Mouse (Mus musculus): Measurements from ENCODE around the gene Ccdc121.
"Not testable (repeated sequence)": the region's sequence is repeated elsewhere in the genome, so short reads cannot be mapped to it uniquely, and the experiment has no call there.

Gene Ccdc121

DNA sequence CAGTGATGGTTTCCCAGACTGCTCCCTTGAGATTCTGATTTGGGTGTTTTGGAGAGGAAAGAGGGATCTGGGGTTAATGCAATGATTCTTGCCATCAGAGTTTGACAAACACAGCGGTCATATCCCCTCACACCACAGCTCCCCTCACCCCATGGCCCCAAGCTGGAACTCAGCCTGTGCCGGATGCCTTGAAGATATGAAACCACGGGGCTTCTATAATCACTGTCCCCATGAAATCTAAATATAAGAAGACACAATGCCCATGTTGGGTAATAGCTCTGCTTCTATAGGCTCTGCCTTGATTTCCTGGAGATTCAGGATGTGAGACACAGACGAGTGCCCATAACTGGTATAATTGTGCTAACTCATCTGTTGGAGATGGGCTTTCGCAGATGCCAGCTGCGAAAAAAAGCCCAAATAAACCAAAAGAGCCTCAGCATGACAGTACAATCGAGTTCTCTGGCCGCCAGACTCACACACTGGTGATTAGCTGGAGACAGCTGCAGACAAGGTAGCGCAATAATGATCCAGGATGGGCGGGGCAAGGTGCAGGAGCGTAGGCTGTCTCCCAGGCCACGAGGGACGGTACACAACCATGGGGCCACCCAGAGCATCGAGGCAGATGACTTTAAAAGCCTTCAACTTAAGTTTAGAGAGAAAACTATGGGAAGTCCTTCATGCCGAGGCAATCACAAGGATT, 1.3 kb upstream of the Ccdc121 start:
- no peak for DNase-seq (ENCODE audit: extremely low read depth, low read depth, low spot score)

DNA sequence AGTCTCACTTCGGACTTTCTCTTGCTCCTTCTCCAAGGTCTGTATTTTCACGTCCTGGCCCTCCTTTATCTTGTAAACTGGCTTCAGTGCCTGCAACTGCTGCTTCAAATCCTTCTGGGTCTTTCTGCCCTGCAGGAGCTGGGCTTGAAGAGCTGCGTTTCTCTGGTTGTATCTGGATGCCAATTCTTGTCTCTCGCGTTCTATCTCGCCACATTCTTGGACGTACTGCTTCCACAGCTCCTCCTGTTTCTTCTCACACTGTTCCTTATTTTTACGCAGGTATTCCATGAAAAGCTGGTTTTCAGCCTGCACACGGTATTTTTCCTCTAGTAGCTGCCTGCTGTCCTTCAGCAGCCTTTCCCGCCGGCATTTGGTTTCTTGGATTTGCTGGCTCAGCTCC, 396 bp downstream of the Ccdc121 start:
- not testable (repeated sequence) for DNase-seq (ENCODE audit: extremely low read depth, low read depth, low spot score)

DNA sequence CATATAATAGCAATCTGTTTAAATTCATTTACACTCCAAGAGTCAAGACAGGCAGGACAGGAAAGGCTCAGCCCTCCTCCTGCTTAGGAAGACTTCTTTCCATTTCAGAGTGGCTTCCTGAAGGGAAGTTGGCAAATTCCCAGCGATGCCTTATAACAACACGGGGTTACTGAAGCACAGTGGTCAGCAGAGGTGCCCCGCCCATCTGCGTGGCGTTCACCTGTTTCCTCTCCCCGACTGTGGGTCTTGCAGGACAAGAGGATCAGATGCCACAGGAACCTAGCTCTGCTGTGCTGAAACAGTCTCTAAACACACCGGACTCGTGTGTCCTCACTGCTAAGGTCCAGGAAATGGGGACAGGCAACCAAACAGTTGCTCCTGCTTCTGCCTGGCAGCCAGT, 5.9 kb downstream of the Ccdc121 start:
- DNase-seq (ENCODE audit: extremely low read depth, low read depth, low spot score): no peak

DNA sequence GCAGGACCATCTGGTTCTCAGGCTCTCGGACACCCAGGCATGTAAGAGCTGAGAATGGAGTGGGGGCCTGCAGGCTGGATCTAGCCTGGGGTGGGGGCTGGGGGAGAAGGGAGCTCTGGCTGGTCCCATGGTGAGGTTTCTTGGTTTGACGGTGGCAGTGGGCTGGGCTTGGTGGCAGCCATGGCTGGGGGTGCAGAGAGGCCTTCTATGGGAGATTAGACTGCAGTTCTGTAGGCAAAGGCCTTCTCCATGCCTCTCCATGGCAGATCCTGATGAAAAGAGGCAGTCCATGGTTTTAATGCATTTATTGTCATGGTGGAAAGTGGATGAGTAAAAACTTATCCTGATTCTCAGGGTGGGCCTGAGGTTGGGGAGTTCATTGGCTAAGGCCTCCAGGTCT, 7.8 kb downstream of the Ccdc121 start:
- DNase-seq (ENCODE audit: extremely low read depth, low read depth, low spot score): no peak

DNA sequence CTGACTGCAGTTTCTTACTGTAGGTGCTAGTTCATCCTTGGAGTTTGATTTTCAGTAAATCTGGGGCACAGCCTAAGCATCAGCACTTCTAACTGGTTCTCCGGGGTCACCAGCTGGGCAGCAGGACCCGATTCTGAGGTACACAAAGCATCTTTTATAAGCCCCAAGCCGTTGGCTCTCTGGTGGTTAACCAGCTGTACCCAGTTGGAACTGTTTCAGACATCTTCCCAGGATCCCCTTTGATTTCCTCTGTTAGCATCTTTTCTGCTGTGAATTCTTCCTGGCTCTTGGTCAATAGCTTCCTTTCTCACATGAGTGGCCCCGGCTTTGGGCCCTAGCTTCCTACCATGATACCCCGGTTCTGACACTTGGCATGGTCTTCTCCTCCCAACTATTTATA, 26.6 kb downstream of the Ccdc121 start:
- DNase-seq (ENCODE audit: extremely low read depth, low read depth, low spot score): no peak

GRCm38 (mm10) chr1:181476557-181476956, 34.7 kb downstream of the Ccdc121 start:
- DNase-seq (ENCODE audit: extremely low read depth, low read depth, low spot score): no peak

- DNase-seq (ENCODE audit: extremely low read depth, low read depth, low spot score): no peak
Observed at GRCm38 (mm10) chr1:181476141-181476540, 35.1 kb downstream of the Ccdc121 start.

- DNase-seq (ENCODE audit: extremely low read depth, low read depth, low spot score): no peak
Observed at GRCm38 (mm10) chr1:181469415-181469814, 41.8 kb downstream of the Ccdc121 start.

DNA sequence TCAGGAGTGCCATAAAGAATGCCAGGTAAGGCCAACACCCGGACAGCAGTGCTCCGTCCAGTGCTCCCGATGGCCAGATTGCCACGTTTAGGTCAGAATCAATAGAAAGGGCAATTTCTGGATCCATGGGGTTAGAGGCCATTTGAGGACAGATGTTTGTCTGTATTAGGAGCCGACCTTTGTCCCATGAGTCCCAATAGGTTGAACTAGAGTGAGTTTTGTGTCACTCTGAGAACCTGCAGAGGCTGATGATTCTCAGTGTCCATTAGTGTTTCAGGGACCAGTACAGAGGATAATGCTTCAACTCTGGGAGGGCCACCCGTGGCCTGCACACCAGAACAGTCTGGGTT, 44.0 kb downstream of the Ccdc121 start:
- DNase-seq (ENCODE audit: extremely low read depth, low read depth, low spot score): no peak

DNA sequence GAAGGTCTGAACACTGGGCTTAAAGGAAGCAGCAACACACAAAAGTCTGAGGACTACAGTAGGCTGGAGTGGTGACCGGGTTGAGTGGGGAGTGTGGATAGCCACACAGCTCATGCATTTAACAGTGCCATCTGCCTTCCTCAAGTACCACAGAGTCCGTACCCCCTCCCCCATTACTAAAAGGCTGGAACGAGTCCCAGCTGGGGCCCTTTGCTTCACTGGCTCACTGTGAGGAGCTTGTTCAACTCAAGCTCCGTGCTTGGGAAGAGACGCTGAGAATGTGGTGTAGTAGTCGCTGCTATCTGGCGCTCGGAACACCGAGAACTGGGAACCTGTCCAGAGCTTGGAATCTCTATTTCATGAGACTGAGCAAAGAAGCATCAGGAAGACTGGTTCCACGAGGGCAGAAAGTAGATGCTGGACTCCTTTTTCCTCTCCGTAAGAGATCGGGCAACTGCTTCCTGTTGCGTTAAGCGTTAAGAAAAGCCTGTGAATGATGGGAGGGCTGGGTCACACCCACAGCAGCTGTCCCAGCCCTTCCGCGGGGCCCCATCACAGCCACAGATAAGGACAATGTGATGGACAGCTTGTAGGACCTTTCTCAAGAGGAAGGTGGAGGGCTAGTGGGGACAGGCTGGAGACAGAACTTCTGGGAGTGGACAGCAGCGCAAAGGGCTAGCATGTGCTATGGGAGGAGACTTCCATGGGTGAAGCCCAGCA, 44.5 kb downstream of the Ccdc121 start:
- no peak for DNase-seq (ENCODE audit: extremely low read depth, low read depth, low spot score)

- no peak for DNase-seq (ENCODE audit: extremely low read depth, low read depth, low spot score)
Observed at GRCm38 (mm10) chr1:181466040-181466439, 45.2 kb downstream of the Ccdc121 start.

- DNase-seq (ENCODE audit: extremely low read depth, low read depth, low spot score): no peak
Observed at GRCm38 (mm10) chr1:181465027-181465426, 46.2 kb downstream of the Ccdc121 start.

DNA sequence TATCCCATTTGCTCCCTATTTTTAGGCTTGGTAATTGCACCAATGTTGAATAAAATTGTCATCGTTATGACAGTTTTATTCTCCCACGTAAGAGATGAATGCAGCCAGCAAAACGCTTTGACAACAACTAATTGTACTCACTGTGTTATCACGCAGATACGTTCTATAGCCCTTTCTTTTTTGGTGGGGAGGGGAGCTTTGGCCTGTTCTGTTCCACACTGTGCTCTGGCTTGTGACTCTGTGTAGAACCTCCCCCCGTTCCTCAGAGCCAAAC, 48.4 kb downstream of the Ccdc121 start:
- DNase-seq (ENCODE audit: extremely low read depth, low read depth, low spot score): no peak

- DNase-seq (ENCODE audit: extremely low read depth, low read depth, low spot score): no peak
Observed at GRCm38 (mm10) chr1:181462051-181462905, 49.0 kb downstream of the Ccdc121 start.

DNA sequence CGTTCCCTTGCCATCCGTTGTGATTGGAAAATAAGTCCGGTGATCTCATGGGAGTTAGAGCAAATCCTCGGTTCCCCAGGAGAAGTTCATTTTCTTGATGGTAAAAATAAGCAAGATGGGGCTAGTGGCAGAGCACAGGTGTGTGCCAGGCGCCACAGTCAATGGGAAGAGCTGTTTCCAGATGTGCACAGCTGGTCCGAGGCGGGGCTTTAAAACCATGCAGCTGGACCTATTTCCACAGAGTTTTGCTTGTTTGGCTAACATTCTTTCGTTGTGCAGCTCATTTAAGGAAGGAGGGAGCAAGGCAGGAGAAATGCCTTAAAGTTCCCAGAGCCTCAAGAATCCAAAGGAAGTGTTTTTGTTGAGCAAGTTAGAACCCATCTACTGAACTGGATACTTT, 49.8 kb downstream of the Ccdc121 start:
- DNase-seq (ENCODE audit: extremely low read depth, low read depth, low spot score): no peak

DNA sequence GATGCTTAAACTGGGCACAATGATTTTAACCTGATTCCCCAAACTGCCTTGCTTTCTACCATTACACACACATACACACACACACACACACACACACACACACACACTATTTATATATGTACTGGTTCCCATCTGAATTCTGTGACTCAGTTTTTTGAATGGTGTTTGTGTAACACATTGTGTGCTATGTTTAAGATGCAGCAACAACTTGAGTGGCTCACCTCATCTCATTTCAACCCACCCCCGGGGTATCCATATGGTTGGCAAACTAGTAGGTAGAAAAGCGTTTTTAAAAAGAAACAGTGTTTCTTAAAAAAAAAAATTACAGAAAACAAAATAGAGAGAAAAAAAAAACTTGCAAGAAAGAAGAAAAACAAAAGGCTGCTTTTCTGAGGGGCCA, 51.0 kb downstream of the Ccdc121 start:
- no peak for DNase-seq (ENCODE audit: extremely low read depth, low read depth, low spot score)

Measured in fat pad, adult 2 months (tissue).